Mouse (Mus musculus) neural tube, embryonic 14.5 days (tissue): ENCODE measurements around the gene Zfand2b. TPM values are rescaled to one million over a fixed set of nuclear protein-coding genes. Genes with fewer than 3 reads are reported as not detected.

Experiments used
- ATAC-seq: fragments of 200-750 bp; cut with Nextera tagmentation; 2 replicates; pipeline ENCODE4 v1.8.0; 2017; ENCODE audit warnings: low read depth, mild to moderate bottlenecking, moderate TSS enrichment, moderate library complexity
- H3K27ac ChIP-seq: fragments of 300-500 bp; sonication (generic); 2 replicates; pipeline ENCODE4 v1.5.1; 2014; ENCODE audit warnings: low read depth, mild to moderate bottlenecking, control low read depth, low read length, moderate library complexity, mixed read lengths
- H3K27me3 ChIP-seq: fragments of 300-500 bp; sonication (generic); 2 replicates; pipeline ENCODE4 v1.6.1; 2014; ENCODE audit warnings: low read length; ENCODE audit not compliant: control insufficient read depth, insufficient read depth
- H3K36me3 ChIP-seq: fragments of 300-500 bp; sonication (generic); 2 replicates; pipeline ENCODE4 v1.6.1; 2014; ENCODE audit warnings: low read length, mixed read lengths; ENCODE audit not compliant: control insufficient read depth, insufficient read depth
- H3K4me1 ChIP-seq: fragments of 300-500 bp; sonication (generic); 2 replicates; pipeline ENCODE4 v1.6.1; 2014; ENCODE audit warnings: low read length; ENCODE audit not compliant: control insufficient read depth, insufficient read depth
- H3K4me2 ChIP-seq: fragments of 300-500 bp; sonication (generic); 2 replicates; pipeline ENCODE4 v1.6.1; 2014; ENCODE audit warnings: mild to moderate bottlenecking, low read depth, low read length, control low read depth
- H3K4me3 ChIP-seq: fragments of 300-500 bp; sonication (generic); 2 replicates; pipeline ENCODE4 v1.5.1; 2014; ENCODE audit warnings: low read depth, low read length, control low read depth, mixed read lengths
- H3K9ac ChIP-seq: fragments of 300-500 bp; sonication (generic); replicated peaks from 2 replicates; pipeline ENCODE4 v1.6.1; 2014; ENCODE audit warnings: low read depth, mild to moderate bottlenecking, control low read depth, low read length, mixed read lengths
- H3K9me3 ChIP-seq: fragments of 300-500 bp; sonication (generic); 2 replicates; pipeline ENCODE4 v1.6.1; 2016; ENCODE audit warnings: low read length; ENCODE audit not compliant: control insufficient read depth
- WGBS: fragments of 180-500 bp; shearing (Covaris S2); extraction: QIAGEN DNeasy Blood & Tissue Kit; methylation state at CpG from one replicate; pipeline ENCODE4 v1.1.7; 2014; 5-methylcytosine and 5-hydroxymethylcytosine counted together
- polyA plus RNA-seq: library from polyadenylated mRNA; unstranded; fragments of >200 nt; fragmentation: Nextera tagmentation; extraction: Ambion mirVana; gene quantifications from 2 replicates; pipeline ENCODE4 v1.2.1, GENCODE M21; 2014

Gene Zfand2b
- polyA plus RNA-seq, 1 experiment from 2014 or later: 33.1 TPM

GRCm38 (mm10) chr1:75158990-75159389, 9.5 kb upstream of the Zfand2b start:
- H3K9ac ChIP-seq: no peak overlapping the region
- no peaks in the 10 kb centered on the region for H3K27me3 ChIP-seq
- no peak overlapping the region for H3K27ac ChIP-seq
- H3K9me3 ChIP-seq: no peaks in the 10 kb centered on the region
- H3K4me2 ChIP-seq: no peak overlapping the region
- no peak for ATAC-seq
- H3K36me3 ChIP-seq: no peaks in the 10 kb centered on the region
- no peak overlapping the region for H3K4me3 ChIP-seq
- H3K4me1 ChIP-seq: no peaks in the 10 kb centered on the region

- H3K4me3 ChIP-seq: no peak overlapping the region
- 76% methylated on average over 5 of the region's 5 CpGs for WGBS
- no peaks in the 10 kb centered on the region for H3K4me1 ChIP-seq
- H3K36me3 ChIP-seq: no peaks in the 10 kb centered on the region
- H3K9ac ChIP-seq: no peak overlapping the region
- H3K27ac ChIP-seq: no peak overlapping the region
- ATAC-seq: no peak
- H3K27me3 ChIP-seq: no peaks in the 10 kb centered on the region
- no peak overlapping the region for H3K4me2 ChIP-seq
- H3K9me3 ChIP-seq: no peaks in the 10 kb centered on the region
Observed at GRCm38 (mm10) chr1:75159540-75160255, 8.7 kb upstream of the Zfand2b start.

GRCm38 (mm10) chr1:75160256-75160617, 8.2 kb upstream of the Zfand2b start:
- Histone ChIP-seq H3K4me1 (no peaks in the 10 kb centered on the region), H3K4me2 (no peak overlapping the region), H3K9me3 (no peaks in the 10 kb centered on the region), H3K9ac (no peak overlapping the region), H3K27me3 (no peaks in the 10 kb centered on the region), H3K36me3 (no peaks in the 10 kb centered on the region), H3K27ac (no peak overlapping the region), H3K4me3 (no peak overlapping the region)
- no peak for ATAC-seq
- WGBS: 94% methylated on average over 4 of the region's 4 CpGs

GRCm38 (mm10) chr1:75168093-75168471, 364 bp upstream of the Zfand2b start:
- peaks cover 6% of the 10 kb centered on the region; the same call in 1 of the 2 replicates for H3K4me1 ChIP-seq
- H3K9ac ChIP-seq: peak overlapping the region; percentile 1; the same call in 1 of the 2 replicates
- peaks cover 14% of the 10 kb centered on the region for H3K36me3 ChIP-seq
- 11% methylated on average over 7 of the region's 7 CpGs for WGBS
- H3K27ac ChIP-seq: no peak overlapping the region; the same call in 1 of the 2 replicates
- ATAC-seq: peak; percentile 35; the same call in 1 of the 2 replicates
- no peaks in the 10 kb centered on the region for H3K9me3 ChIP-seq
- peak overlapping the region; percentile 59 for H3K4me2 ChIP-seq
- no peaks in the 10 kb centered on the region for H3K27me3 ChIP-seq
- peak overlapping the region; percentile 67 for H3K4me3 ChIP-seq

DNA sequence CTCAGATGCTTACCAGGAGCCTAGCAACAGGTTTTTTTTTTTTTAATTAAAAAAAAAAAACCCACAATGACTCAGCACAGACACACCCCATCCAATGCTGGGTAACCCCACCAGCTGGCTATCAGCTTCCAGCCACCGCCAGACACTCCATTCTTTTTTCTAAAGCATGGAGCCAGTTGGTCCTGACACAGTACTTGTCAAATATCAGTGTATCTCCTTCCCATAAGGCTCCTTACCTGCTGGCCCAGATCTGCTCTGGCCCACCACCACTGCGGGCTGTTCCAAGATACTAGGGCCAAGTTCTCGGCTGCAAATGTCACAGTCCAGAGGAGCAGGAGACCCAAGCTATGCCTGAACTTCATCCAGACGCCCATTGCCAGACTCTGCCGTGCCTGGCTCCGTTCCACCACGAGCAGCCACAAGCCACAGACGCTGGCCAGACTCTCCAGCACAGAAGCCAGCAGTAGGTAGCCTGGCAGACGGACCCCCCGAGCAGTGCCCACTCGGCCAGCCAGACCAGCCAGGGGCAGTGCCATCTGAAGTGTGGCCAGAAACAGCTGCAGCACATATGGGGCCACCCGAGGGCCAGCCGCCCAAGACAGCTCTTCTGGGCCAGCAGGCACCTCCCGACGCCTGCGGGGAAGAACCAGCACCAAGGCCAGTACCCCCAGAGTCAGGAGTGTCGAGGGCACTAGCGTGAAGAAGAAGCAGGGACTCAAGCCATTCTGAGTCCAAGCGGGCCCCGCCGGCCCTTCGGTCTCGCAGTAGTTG, 11.1 kb downstream of the Zfand2b start:
- Histone ChIP-seq H3K9me3 (no peaks in the 10 kb centered on the region), H3K9ac (peak overlapping the region; percentile 67), H3K36me3 (peaks cover 32% of the 10 kb centered on the region), H3K27me3 (no peaks in the 10 kb centered on the region), H3K4me1 (peaks cover 15% of the 10 kb centered on the region; the same call in 1 of the 2 replicates), H3K4me3 (peak overlapping the region; percentile 55), H3K27ac (peak overlapping the region; percentile 52), H3K4me2 (peak overlapping the region; percentile 100)
- WGBS: 9% methylated on average over 23 of the region's 23 CpGs
- peak; percentile 32 for ATAC-seq

DNA sequence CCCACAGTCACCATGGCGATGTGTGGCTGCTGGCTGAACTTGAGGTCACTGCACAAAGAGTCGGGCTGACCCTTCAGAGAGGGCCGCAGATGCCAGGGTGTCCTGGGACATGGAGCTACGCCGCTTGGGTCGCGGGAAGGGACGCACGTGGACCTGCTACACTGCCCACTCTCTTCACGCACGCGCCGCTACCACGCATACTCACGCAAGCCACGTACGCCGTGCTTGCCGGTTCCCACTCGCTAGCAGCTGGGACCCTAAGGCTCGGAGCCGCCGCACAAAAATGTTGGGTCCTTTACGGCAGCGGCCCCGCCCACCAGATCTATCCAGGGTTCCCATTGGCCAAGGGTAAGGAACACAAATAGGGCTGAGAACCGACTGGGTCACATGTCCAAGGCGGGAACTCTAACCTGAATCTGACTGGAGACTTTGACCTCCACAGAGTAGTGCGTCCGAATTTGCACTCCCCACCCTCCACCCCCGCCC, 11.7 kb downstream of the Zfand2b start, which contains the start of gene Abcb6:
Gene Abcb6, minus strand, starts transcription at position 288 of the 486 bp plus-strand sequence.
- peaks cover 15% of the 10 kb centered on the region; the same call in 1 of the 2 replicates for H3K4me1 ChIP-seq
- no peaks in the 10 kb centered on the region for H3K27me3 ChIP-seq
- ATAC-seq: peak; percentile 95
- no peaks in the 10 kb centered on the region for H3K9me3 ChIP-seq
- peaks cover 29% of the 10 kb centered on the region for H3K36me3 ChIP-seq
- peak within 1 kb of the TSS; percentile 55 for H3K4me3 ChIP-seq
- 0% methylated on average over 31 of the region's 31 CpGs for WGBS
- peak within 1 kb of the TSS; percentile 67 for H3K9ac ChIP-seq
- peak within 1 kb of the TSS; percentile 52 for H3K27ac ChIP-seq
- peak within 1 kb of the TSS; percentile 100 for H3K4me2 ChIP-seq

GRCm38 (mm10) chr1:75180741-75181140, 12.3 kb downstream of the Zfand2b start:
- peak overlapping the region; percentile 100 for H3K4me2 ChIP-seq
- H3K27me3 ChIP-seq: no peaks in the 10 kb centered on the region
- 52% methylated on average over 6 of the region's 7 CpGs for WGBS
- ATAC-seq: peak; percentile 12; the same call in 1 of the 2 replicates
- 0 out of 2 replicates have a peak overlapping the region, but pooled peaks have one; percentile 55 for H3K4me3 ChIP-seq
- H3K4me1 ChIP-seq: peaks cover 15% of the 10 kb centered on the region; the same call in 1 of the 2 replicates
- peaks cover 25% of the 10 kb centered on the region for H3K36me3 ChIP-seq
- no peak overlapping the region for H3K9ac ChIP-seq
- no peak overlapping the region for H3K27ac ChIP-seq
- no peaks in the 10 kb centered on the region for H3K9me3 ChIP-seq

DNA sequence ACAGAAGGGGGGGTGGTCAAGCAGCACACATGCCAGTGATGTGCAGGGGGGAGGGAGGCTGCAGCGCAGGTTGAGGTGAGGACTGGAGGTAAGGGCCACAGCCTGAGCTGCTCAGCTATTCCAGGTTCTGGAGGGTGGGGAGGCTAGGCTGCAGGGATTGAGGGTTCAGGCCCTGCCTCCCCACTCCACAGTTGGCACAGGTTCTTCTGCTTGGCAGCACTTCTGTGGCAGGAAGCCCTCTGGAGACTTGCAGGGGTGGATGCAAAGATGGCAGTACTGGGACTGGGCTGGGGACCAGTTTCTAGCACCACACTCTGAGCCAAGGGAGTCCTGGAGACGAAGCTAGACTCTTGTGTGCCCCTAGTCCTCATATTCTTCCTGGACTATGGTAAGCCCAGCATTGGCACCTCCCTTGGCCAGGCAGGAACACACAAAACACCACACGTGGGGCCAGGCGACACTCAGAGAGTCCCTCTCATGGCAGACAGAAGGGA, 13.0 kb downstream of the Zfand2b start:
- no peak for ATAC-seq
- Histone ChIP-seq H3K27me3 (no peaks in the 10 kb centered on the region), H3K36me3 (peaks cover 29% of the 10 kb centered on the region), H3K4me3 (no peak overlapping the region), H3K27ac (no peak overlapping the region), H3K9me3 (no peaks in the 10 kb centered on the region), H3K9ac (no peak overlapping the region), H3K4me1 (peaks cover 15% of the 10 kb centered on the region; the same call in 1 of the 2 replicates), H3K4me2 (no peak overlapping the region)
- WGBS: 85% methylated on average over 4 of the region's 4 CpGs
